23 mouse cellular contexts compared by ENCODE assay signal in the genomic region with DNA sequence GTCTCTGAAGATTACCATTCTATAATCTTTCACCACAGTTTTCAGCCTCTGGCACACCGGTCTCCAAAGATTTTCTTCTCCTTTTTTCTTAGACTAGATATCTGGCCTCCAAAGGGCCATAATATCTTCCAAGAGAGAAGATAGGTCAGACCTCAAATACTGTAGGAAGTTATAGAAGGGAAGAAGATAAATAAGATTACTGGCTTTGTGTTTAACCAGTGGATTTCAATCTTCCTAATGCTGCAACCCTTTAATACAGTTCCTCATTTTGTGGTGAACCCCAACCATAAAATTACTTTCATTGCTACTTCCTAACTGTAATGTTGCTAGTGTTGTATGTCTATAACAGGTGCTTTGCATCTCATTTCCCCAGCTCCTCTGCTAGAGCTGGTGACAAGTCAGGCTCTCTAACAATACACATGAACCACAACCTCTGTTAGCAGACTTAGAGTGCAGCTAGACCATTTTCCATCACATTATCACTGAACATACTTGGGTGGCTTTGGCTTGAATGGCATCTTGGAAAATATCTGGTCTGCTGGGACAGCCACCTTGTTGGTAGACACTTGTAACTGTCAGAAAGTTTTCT.
"Had no signal": no experiment of that assay in that cellular context is flagged by ENCODE, and none has a peak within 500 bp of the region (broad histone marks: within the 10 kb centered on the region; RNA-seq: fewer than 3 reads in every experiment).

No protein-coding gene starts in this region.

- H3K4me2 ChIP-seq: heart, embryonic 11.5 days; hindbrain, embryonic 13.5 days; hindbrain, embryonic 15.5 days; kidney, embryonic 15.5 days; limb, embryonic 13.5 days; limb, embryonic 15.5 days; liver, embryonic 12.5 days had no signal

- H3K27me3 ChIP-seq: hindbrain, embryonic 13.5 days; hindbrain, embryonic 15.5 days; kidney, embryonic 15.5 days; limb, embryonic 13.5 days; limb, embryonic 15.5 days; liver, embryonic 12.5 days had no signal

- ATAC-seq: hindbrain, postnatal 0 days; liver, embryonic 12.5 days had no signal

- H3K36me3 ChIP-seq: hindbrain, embryonic 13.5 days; hindbrain, embryonic 15.5 days; kidney, embryonic 15.5 days; limb, embryonic 13.5 days; limb, embryonic 15.5 days; liver, embryonic 12.5 days had no signal

- H3K4me1 ChIP-seq: hindbrain, embryonic 13.5 days; hindbrain, embryonic 15.5 days; kidney, embryonic 15.5 days; limb, embryonic 15.5 days; liver, embryonic 12.5 days had no signal

- H3K9me3 ChIP-seq: hindbrain, embryonic 13.5 days; hindbrain, embryonic 15.5 days; kidney, embryonic 15.5 days; limb, embryonic 13.5 days; limb, embryonic 15.5 days; liver, embryonic 12.5 days had no signal

- H3K9ac ChIP-seq: hindbrain, embryonic 13.5 days; hindbrain, embryonic 15.5 days; kidney, embryonic 15.5 days; limb, embryonic 13.5 days; limb, embryonic 15.5 days; liver, embryonic 12.5 days; liver, embryonic 14.5 days had no signal

- DNase-seq: gastrocnemius, adult 2 months; gastrocnemius, postnatal 10 days; gastrocnemius, postnatal 36 days; heart, adult 2 months; heart, postnatal 10 days; heart, postnatal 4 days; kidney, adult 11 months; kidney, adult 2 months; kidney, adult 9 months; kidney, postnatal 14 days; kidney, postnatal 36 days; left cerebral cortex, postnatal 4 days had no signal

- H3K4me3 ChIP-seq: gastrocnemius, adult 2 months; heart, adult 2 months; hindbrain, embryonic 13.5 days; hindbrain, embryonic 15.5 days; kidney, embryonic 15.5 days; layer of hippocampus, adult 2 months; limb, embryonic 13.5 days; limb, embryonic 15.5 days; liver, embryonic 12.5 days had no signal

- H3K27ac ChIP-seq: gastrocnemius, adult 2 months; heart, adult 2 months; hindbrain, embryonic 13.5 days; hindbrain, embryonic 15.5 days; hindbrain, postnatal 0 days; kidney, embryonic 15.5 days; kidney, postnatal 0 days; layer of hippocampus, adult 2 months; limb, embryonic 13.5 days; limb, embryonic 15.5 days; liver, embryonic 12.5 days; liver, embryonic 14.5 days had no signal
